Mouse (Mus musculus): ENCODE measurements around the gene C1qtnf1. TPM values are rescaled to one million over a fixed set of nuclear protein-coding genes. Genes with fewer than 3 reads are reported as not detected.
A peak's percentile ranks its signal among the peaks of the same experiment; 100 is the strongest.

The C1qtnf1 gene
- total RNA-seq (2021) = 10 to 100 TPM; 31.8 to 37.4 TPM
- long read RNA-seq, experiment 1, transcript C1qtnf1-201 (4 exons, 2,532 nt) = major isoform, 12 of 19 reads
- long read RNA-seq, experiment 1, partial matches to known transcripts = 7 of 19 reads
- long read RNA-seq, experiment 1, other reads (novel, unspliced or antisense) = 0 of 19 reads
- long read RNA-seq, experiment 2, transcript C1qtnf1-201 (4 exons, 2,532 nt) = major isoform, 14 of 20 reads
- long read RNA-seq, experiment 2, partial matches to known transcripts = 3 of 20 reads
- long read RNA-seq, experiment 2, other reads (novel, unspliced or antisense) = 0 of 20 reads

DNA sequence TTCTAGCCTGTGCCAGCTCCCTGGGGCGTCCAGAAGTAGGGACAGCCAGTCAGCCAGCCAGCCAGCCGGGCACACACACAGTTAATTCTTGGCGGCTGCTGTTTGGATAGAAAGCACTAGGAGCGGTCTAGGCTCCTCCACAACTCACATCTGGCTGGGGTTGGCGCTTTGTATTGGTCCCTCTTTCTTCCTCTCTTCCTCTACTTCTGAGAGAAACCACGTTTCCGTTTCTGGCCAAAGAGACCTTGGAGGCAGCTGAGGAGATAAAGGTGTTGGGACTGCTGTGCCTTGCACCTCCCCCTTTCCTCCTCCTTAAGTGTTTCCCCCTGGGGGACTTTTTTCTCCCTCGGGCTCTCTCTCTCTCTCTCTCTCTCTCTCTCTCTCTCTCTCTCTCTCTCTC, at the start of gene C1qtnf1:
TSS of gene C1qtnf1 (plus strand) at position 218 of the 400 bp plus-strand sequence.
- no peak for DNase-seq

DNA sequence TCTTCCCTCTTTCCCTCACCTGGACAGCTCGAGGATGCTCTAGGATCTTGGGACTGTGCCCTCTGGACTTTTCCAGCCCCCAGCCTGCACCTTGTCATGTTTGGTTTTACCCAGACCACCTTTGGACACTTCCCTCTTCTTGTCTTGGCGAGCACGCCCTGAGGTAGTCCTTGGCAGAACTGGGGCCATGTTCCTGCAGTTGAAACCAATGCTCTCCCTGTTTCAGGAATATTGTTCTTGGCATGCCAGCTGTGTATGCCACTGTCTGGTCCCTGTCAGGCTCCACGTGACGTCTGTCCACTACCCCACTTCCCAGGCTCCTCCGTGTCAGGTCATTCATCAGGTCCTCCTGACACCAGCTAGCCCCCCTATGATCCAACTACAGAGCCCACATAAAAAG, 49.3 kb upstream of the C1qtnf1 start:
- peak; percentile 3 for DNase-seq

GRCm38 (mm10) chr11:118379251-118380009, 48.6 kb upstream of the C1qtnf1 start:
- DNase-seq = peak; percentile 92

DNA sequence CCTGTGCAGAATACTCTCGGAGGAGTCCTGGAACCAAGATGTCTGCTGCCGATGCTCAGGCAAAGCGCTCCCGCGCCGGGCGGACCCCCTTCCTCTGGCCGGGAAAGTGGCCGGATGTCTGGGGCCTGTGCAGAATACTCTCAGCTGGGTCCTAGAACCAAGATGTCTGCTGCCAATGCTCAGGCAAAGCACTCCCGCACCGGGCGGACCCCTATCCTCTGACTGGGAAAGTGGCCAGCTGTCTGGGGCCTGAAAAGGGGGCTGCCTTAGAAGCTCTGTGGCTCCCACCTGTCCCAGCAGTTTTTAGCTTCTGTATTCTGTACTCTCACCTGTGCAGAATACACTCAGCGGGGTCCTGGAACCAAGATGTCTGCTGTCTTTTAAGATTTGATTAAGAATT, 40.2 kb upstream of the C1qtnf1 start:
- peak; percentile 2 for DNase-seq

- DNase-seq = no peak
These were observed 34.0 kb upstream of the C1qtnf1 start for GRCm38 (mm10) chr11:118393991-118394390.

- DNase-seq = no peak
These were observed 33.5 kb upstream of the C1qtnf1 start for GRCm38 (mm10) chr11:118394538-118394937.

GRCm38 (mm10) chr11:118397806-118398530, 30.0 kb upstream of the C1qtnf1 start:
- no peak for DNase-seq

- no peak for DNase-seq
These were observed 28.0 kb upstream of the C1qtnf1 start for GRCm38 (mm10) chr11:118399891-118400565.

- peak; percentile 3 for DNase-seq
These were observed 27.5 kb upstream of the C1qtnf1 start for GRCm38 (mm10) chr11:118400566-118400936.

DNA sequence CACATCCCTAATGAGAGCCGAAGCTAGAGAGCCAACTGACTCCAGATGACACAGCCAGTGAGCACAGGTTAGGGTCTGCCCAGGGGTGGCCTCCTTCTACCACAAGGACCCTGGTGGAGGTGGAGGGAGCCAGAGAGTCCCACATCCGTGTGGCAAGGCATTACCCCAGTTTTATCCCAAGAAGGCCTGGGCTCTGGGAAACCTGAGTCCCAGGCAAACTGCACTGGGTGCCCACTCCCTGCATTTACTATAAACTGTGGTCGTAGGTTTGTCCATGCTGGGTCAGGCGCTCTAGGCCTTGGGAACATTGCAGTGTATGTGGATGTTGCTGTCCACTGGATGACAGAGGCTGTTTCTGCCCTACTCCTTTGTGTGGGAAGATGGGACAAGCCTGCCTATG, 26.8 kb upstream of the C1qtnf1 start:
- DNase-seq = no peak

DNA sequence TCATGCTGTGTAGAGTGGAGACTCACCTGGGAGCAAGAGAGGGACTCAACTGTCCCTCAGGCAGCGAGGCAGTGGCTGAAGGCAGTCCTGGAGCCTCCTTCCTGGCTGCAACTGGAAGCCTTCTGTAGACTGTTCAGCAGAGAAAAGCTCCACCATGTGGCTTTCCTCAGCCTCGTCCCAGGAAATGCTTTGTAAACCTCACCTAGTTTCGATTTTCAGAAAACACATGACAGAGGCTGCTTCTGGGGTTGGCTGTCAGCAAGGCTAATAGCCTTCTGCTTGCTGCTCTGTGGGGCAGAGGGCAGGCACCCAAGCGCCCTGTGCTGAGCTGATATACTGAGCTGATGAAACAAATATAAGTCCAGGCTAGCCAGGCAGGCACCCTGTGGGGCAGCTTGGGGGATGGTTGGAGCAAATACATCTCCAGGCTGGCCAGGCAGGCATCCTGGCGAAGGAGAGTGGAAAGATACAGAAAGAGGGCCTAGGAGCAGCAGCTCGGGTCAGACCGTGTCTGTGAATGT, 26.2 kb upstream of the C1qtnf1 start, which contains the start of gene Lgals3bp:
TSS of gene Lgals3bp (minus strand) at position 333 of the 521 bp plus-strand sequence.
- DNase-seq = peak; percentile 36

GRCm38 (mm10) chr11:118403183-118403582, 24.8 kb upstream of the C1qtnf1 start:
- DNase-seq = no peak

- no peak for DNase-seq
These were observed 23.8 kb upstream of the C1qtnf1 start for GRCm38 (mm10) chr11:118403951-118404899.

DNA sequence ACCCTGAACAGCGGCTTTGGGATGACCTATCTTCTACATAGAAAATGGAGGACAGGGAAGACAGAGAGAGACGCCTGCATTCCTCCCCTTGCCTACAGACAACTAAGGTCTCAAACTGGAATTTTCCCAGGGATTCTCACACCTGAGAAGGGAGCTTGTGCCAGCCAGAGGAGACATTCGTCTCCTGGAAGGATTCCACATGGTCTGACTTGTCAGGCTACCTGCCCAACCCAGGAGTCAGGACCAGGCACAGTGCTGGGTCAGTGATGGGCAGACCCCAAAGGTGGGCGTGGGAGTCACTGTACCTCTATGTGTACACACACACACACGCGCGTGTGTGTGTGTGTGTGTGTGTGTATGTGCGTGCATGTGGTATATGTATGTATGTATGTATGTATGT, 22.7 kb upstream of the C1qtnf1 start:
- no peak for DNase-seq

DNA sequence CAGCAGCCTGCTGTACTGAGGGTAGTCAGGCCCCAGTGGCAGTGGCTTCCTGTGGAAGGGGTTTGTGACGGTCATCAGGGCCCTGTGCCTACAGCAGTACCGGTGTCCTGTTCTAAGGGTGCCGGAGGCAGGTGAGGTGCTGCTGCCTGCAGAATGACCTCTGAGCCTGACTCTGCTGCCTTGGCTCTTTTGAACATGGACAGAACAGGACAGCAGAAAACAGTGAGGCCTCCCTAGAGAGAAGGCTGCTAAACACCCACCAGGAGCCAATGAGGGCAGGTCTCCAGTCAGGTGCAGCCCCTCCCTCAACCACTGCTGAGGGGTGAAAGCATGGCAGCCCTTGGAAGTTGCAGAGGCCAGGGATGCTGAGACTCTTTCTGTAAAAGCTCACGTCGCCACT, 21.5 kb upstream of the C1qtnf1 start:
- no peak for DNase-seq

DNA sequence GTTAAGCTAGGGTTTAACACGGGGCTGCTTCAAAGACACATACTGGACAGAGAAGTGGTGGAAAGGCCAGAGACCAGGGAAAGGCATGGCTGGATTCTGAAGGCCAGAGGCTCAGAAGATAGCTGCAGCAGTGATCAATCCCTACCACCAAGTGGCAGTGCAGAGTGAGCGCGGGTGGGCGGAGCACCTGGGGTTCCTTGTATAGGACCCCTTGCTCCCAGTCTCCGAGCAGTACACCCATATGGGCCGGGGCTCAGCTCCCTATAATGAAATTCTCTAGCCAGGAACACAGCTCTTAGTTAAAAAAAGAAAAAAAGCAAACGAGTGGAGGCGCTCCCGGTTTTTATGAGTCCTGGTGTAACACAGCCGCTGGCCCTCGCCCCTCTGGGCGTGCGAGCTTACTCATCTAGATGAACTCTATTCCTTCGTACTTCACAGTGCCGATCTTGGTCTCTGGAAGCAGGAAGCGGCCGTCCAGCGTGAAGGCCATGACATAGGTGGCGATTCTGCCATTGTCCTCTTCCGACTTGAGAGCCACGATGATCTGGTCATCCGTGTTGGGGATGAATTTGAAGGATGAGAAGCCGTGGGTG, 20.6 kb upstream of the C1qtnf1 start:
- peak; percentile 61 for DNase-seq

- DNase-seq = no peak
These were observed 19.8 kb upstream of the C1qtnf1 start for GRCm38 (mm10) chr11:118408051-118408740.

GRCm38 (mm10) chr11:118409106-118410072, 18.6 kb upstream of the C1qtnf1 start:
- DNase-seq = no peak

- no peak for DNase-seq
These were observed 17.9 kb upstream of the C1qtnf1 start for GRCm38 (mm10) chr11:118410073-118410444.
